Mouse (Mus musculus) c-Kit-positive CD71-negative TER-119-negative erythroid progenitor cells, embryonic 14.5 days (primary cell): Measurements from ENCODE around the gene Map2k6.

Source experiments
- DNase-seq: peaks from one replicate; pipeline ENCODE4 v3.0.0-alpha.2; 2013; ENCODE audit warnings: low read depth

Map2k6 gene

GRCm38 (mm10) chr11:110562320-110563081 is 163.6 kb downstream of the Map2k6 start:
- no peak for DNase-seq

- DNase-seq = no peak
Observed at GRCm38 (mm10) chr11:110563272-110563671, 164.3 kb downstream of the Map2k6 start.

- no peak for DNase-seq
Observed at GRCm38 (mm10) chr11:110563801-110564200, 164.9 kb downstream of the Map2k6 start.

GRCm38 (mm10) chr11:110566307-110566706 is 167.4 kb downstream of the Map2k6 start:
- DNase-seq = no peak

GRCm38 (mm10) chr11:110572548-110572947 is 173.6 kb downstream of the Map2k6 start:
- peak; percentile 14 for DNase-seq
